Mouse (Mus musculus): ENCODE measurements at regions not wholly inside any gene's neighbourhood (a gene's known extent, or its start where the extent isn't known, plus 50 kb on each side); places are given as distances from the start of the nearest gene placed in this dataset.
A peak's percentile ranks its signal among the peaks of the same experiment; 100 is the strongest.
"Not testable (repeated sequence)": the region's sequence is repeated elsewhere in the genome, so short reads cannot be mapped to it uniquely, and the experiment has no call there.

GRCm38 (mm10) chr4:3081953-3082950 lies 84.9 kb upstream of the Vmn1r2 start:
- 75% methylated on average over 3 of the region's 3 CpGs for WGBS
- ATAC-seq (ENCODE audit: insufficient number of reproducible peaks, low FRiP score, low TSS enrichment, low read depth), result 0 out of 2 replicates have a peak, but pooled peaks have one; percentile 2

GRCm38 (mm10) chr4:3083161-3084020 lies 83.7 kb upstream of the Vmn1r2 start:
- Histone ChIP-seq H3K4me1 (no peaks in the 10 kb centered on the region), H3K9ac (no peak overlapping the region), H3K4me2 (no peak overlapping the region), H3K27ac (no peak overlapping the region), H3K36me3 (no peaks in the 10 kb centered on the region), H3K4me3 (no peak overlapping the region), H3K9me3 (peaks cover 68% of the 10 kb centered on the region), H3K27me3 (no peaks in the 10 kb centered on the region)
- 54% methylated on average over 8 of the region's 8 CpGs for WGBS
- ATAC-seq (ENCODE audit: insufficient number of reproducible peaks, low FRiP score, low TSS enrichment, low read depth), result peak; percentile 42

More at GRCm38 (mm10) chr4:3081953-3082950, 84.9 kb upstream of the Vmn1r2 start:
- H3K27ac ChIP-seq, result no peak overlapping the region
- H3K4me1 ChIP-seq, result no peaks in the 10 kb centered on the region
- no peaks in the 10 kb centered on the region for H3K36me3 ChIP-seq
- no peak overlapping the region for H3K4me2 ChIP-seq
- H3K27me3 ChIP-seq, result no peaks in the 10 kb centered on the region
- H3K9me3 ChIP-seq, result peaks cover 68% of the 10 kb centered on the region
- H3K4me3 ChIP-seq, result no peak overlapping the region
- no peak overlapping the region for H3K9ac ChIP-seq

GRCm38 (mm10) chr4:3084021-3084545 lies 83.0 kb upstream of the Vmn1r2 start:
- no peaks in the 10 kb centered on the region for H3K27me3 ChIP-seq
- peaks cover 67% of the 10 kb centered on the region for H3K9me3 ChIP-seq
- no peak overlapping the region for H3K4me3 ChIP-seq
- H3K36me3 ChIP-seq, result no peaks in the 10 kb centered on the region
- H3K9ac ChIP-seq, result no peak overlapping the region
- ATAC-seq (ENCODE audit: insufficient number of reproducible peaks, low FRiP score, low TSS enrichment, low read depth), result 0 out of 2 replicates have a peak, but pooled peaks have one; percentile 16
- no peak overlapping the region for H3K4me2 ChIP-seq
- no peaks in the 10 kb centered on the region for H3K4me1 ChIP-seq
- 62% methylated on average over 3 of the region's 3 CpGs for WGBS
- no peak overlapping the region for H3K27ac ChIP-seq

GRCm38 (mm10) chr4:3085456-3086448 lies 81.4 kb upstream of the Vmn1r2 start:
- WGBS, result 56% methylated on average over 6 of the region's 6 CpGs
- Histone ChIP-seq H3K27ac (no peak overlapping the region), H3K4me3 (no peak overlapping the region), H3K9me3 (peaks cover 62% of the 10 kb centered on the region), H3K9ac (no peak overlapping the region), H3K4me2 (no peak overlapping the region), H3K4me1 (no peaks in the 10 kb centered on the region), H3K36me3 (no peaks in the 10 kb centered on the region), H3K27me3 (no peaks in the 10 kb centered on the region)
- 0 out of 2 replicates have a peak, but pooled peaks have one; percentile 3 for ATAC-seq (ENCODE audit: insufficient number of reproducible peaks, low FRiP score, low TSS enrichment, low read depth)

GRCm38 (mm10) chr4:3087616-3088015 lies 79.5 kb upstream of the Vmn1r2 start:
- not testable (repeated sequence) for H3K36me3 ChIP-seq; H3K9ac ChIP-seq; H3K4me1 ChIP-seq; H3K27ac ChIP-seq; ATAC-seq (ENCODE audit: insufficient number of reproducible peaks, low FRiP score, low TSS enrichment, low read depth); H3K4me2 ChIP-seq; H3K27me3 ChIP-seq; H3K4me3 ChIP-seq
- 74% methylated on average over 7 of the region's 7 CpGs for WGBS
- peaks cover 43% of the 10 kb centered on the region for H3K9me3 ChIP-seq

GRCm38 (mm10) chr4:3089567-3090377 lies 77.3 kb upstream of the Vmn1r2 start:
- ATAC-seq (ENCODE audit: insufficient number of reproducible peaks, low FRiP score, low TSS enrichment, low read depth), result peak; percentile 41; the same call in 1 of the 2 replicates
- Histone ChIP-seq H3K4me3 (no peak overlapping the region), H3K36me3 (no peaks in the 10 kb centered on the region), H3K9ac (no peak overlapping the region), H3K4me1 (no peaks in the 10 kb centered on the region), H3K4me2 (no peak overlapping the region), H3K9me3 (peaks cover 23% of the 10 kb centered on the region), H3K27ac (no peak overlapping the region), H3K27me3 (no peaks in the 10 kb centered on the region)
- WGBS, result 60% methylated on average over 13 of the region's 13 CpGs

DNA sequence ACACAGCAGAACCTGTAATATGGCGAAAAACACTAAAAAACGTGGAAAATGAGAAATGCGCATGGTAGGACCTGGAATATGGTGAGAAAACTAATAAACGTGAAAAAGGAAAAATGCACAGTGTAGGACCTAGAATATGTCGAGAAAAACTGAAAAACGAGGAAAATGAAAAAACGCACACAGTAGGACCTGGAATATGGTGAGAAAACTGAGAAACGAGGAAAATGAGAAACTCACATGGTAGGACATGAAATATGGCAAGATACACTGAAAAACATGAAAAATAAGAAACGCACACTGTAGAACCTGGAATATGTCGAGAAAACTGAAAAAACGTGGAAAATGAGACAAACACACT lies 76.8 kb upstream of the Vmn1r2 start:
- H3K4me3 ChIP-seq, result no peak overlapping the region
- H3K4me1 ChIP-seq, result no peaks in the 10 kb centered on the region
- WGBS, result 73% methylated on average over 11 of the region's 11 CpGs
- peaks cover 19% of the 10 kb centered on the region for H3K9me3 ChIP-seq
- H3K36me3 ChIP-seq, result no peaks in the 10 kb centered on the region
- no peak overlapping the region for H3K27ac ChIP-seq
- H3K9ac ChIP-seq, result no peak overlapping the region
- ATAC-seq (ENCODE audit: insufficient number of reproducible peaks, low FRiP score, low TSS enrichment, low read depth), result peak; percentile 46; the same call in 1 of the 2 replicates
- H3K4me2 ChIP-seq, result no peak overlapping the region
- H3K27me3 ChIP-seq, result no peaks in the 10 kb centered on the region

DNA sequence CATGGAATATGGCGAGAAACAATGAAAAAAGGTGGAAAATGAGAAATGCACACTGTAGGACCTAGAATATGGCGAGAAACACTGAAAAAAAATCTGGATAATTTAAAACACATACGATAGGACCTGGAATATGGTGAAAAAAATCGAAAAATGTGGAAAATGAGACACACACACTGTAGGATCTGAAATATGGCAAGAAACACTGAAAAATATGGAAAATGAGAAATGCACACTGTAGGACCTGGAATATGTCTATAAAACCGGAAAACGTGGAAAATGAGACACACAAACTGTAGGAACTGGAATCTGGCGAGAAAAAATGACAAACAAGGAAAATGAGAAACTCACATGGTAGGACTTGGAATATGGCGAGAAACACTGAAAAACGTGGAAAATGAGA lies 76.4 kb upstream of the Vmn1r2 start:
- Histone ChIP-seq H3K4me3 (no peak overlapping the region), H3K9ac (no peak overlapping the region), H3K27me3 (no peaks in the 10 kb centered on the region), H3K4me1 (no peaks in the 10 kb centered on the region), H3K9me3 (peaks cover 15% of the 10 kb centered on the region; the same call in 1 of the 2 replicates), H3K36me3 (no peaks in the 10 kb centered on the region), H3K27ac (no peak overlapping the region), H3K4me2 (no peak overlapping the region)
- 67% methylated on average over 9 of the region's 9 CpGs for WGBS
- peak; percentile 54; the same call in 1 of the 2 replicates for ATAC-seq (ENCODE audit: insufficient number of reproducible peaks, low FRiP score, low TSS enrichment, low read depth)
